Mouse (Mus musculus) liver, embryonic 14.5 days (tissue): ENCODE results near the gene Cfap43.

Experiments
- CTCF ChIP-seq: IDR thresholded peaks from 2 replicates; pipeline ENCODE4 v1.5.1; 2016; ENCODE audit warnings: antibody characterized with exemption, low read depth, control low read depth
- EP300 ChIP-seq: IDR thresholded peaks from 2 replicates; pipeline ENCODE4 v1.6.1; 2016; ENCODE audit warnings: antibody characterized with exemption, low read depth

DNA sequence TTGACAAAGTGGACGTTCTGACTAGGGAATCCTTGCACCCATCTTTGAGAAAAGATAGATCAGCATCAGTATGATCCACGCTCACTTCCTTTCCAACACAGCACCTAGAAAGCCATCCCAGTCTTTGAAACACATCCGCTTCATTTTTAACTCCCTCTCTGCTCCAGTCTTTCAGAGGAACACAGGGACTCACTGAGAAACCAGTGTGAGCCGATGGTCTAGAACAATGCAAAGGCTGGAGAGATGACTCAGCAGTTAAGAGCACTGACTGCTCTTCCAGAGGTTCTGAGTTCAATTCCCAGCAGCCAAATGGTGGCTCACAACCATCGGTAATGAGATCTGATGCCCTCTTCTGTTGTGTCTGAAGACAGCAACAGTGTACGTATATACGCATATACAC, 83.3 kb downstream of the Cfap43 start:
- TF ChIP-seq CTCF (no peak), EP300 (no peak)
